8 mouse cellular contexts compared by ENCODE assay signal in the genomic region with DNA sequence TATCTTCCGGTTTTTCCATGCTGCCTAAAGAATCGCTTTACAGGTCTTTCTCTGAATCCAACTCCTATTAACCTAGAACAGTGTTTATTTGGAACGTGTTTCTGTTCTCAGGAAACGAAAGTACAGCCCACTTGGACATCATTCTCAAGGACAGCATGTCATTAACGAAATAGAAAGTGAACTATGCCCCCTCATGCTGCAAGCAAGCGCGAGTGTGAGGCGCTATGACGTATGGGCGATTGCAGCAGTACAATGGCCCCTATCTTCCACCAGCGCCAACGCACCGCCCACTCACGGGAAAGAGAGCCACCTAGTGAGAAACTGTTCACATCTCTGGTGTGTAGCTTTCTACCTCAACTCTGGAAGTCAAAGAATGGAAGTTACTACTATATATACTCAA. TPM values are rescaled to one million over a fixed set of nuclear protein-coding genes. Genes with fewer than 3 reads are reported as not detected.
DNase-seq lines count a peak whose midpoint lies in the region; ATAC-seq lines count a peak whose summit lies in the region.

No protein-coding gene starts in this region.

- no peaks in the 10 kb centered on the region for H3K9me3 ChIP-seq in forebrain, embryonic 10.5 days
- no peaks in the 10 kb centered on the region for H3K9me3 ChIP-seq in heart, embryonic 15.5 days (replicated peaks)
- no peaks in the 10 kb centered on the region for H3K9me3 ChIP-seq in liver, embryonic 12.5 days (replicated peaks)

- H3K27ac ChIP-seq in forebrain, embryonic 10.5 days, result peak overlapping the region; percentile 99
- peak overlapping the region; percentile 57 for H3K27ac ChIP-seq in heart, embryonic 15.5 days
- peak overlapping the region; percentile 68 for H3K27ac ChIP-seq in liver, embryonic 12.5 days

- peak overlapping the region; percentile 44 for H3K9ac ChIP-seq in heart, embryonic 15.5 days
- H3K9ac ChIP-seq in liver, embryonic 12.5 days, result peak overlapping the region; percentile 62

- peaks cover 31% of the 10 kb centered on the region for H3K4me1 ChIP-seq in forebrain, embryonic 10.5 days
- H3K4me1 ChIP-seq in heart, embryonic 15.5 days (replicated peaks), result peaks cover 25% of the 10 kb centered on the region
- peaks cover 23% of the 10 kb centered on the region for H3K4me1 ChIP-seq in liver, embryonic 12.5 days

- no peaks in the 10 kb centered on the region for H3K27me3 ChIP-seq in forebrain, embryonic 10.5 days (ENCODE audit: poor library complexity, severe bottlenecking)
- H3K27me3 ChIP-seq in heart, embryonic 15.5 days, result no peaks in the 10 kb centered on the region
- no peaks in the 10 kb centered on the region; the same call in 1 of the 2 replicates for H3K27me3 ChIP-seq in liver, embryonic 12.5 days (replicated peaks)
- H3K27me3 ChIP-seq in splenic B cell, adult 2 months (ENCODE audit: control insufficient read depth, insufficient read depth, low read length, poor library complexity, severe bottlenecking), result no peaks in the 10 kb centered on the region

- under 1% methylated on average over 14 of the region's 14 CpGs for WGBS in forebrain, embryonic 10.5 days
- WGBS in heart, embryonic 15.5 days, result under 1% methylated on average over 14 of the region's 14 CpGs
- WGBS in liver, embryonic 12.5 days (ENCODE audit: insufficient replicate concordance), result under 1% methylated on average over 14 of the region's 14 CpGs

- H3K4me2 ChIP-seq in heart, embryonic 15.5 days, result peak overlapping the region; percentile 100
- peak overlapping the region; percentile 93 for H3K4me2 ChIP-seq in liver, embryonic 12.5 days

- peak; percentile 83 to 86 for DNase-seq in CD8-positive naive resting alpha-beta T cell, adult 2 months (ENCODE audit: low read depth in 2 of 2, low spot score in 2 of 2)
- DNase-seq in c-Kit-positive CD71-negative TER-119-negative erythroid progenitor cells, embryonic 14.5 days (ENCODE audit: low read depth), result peak; percentile 79
- DNase-seq in forebrain, embryonic 10.5 days (ENCODE audit: extremely low spot score, low spot score), result peak; percentile 75
- DNase-seq in kidney, postnatal 14 days, result peak; percentile 91
- DNase-seq in naive thymus-derived CD4-positive, alpha-beta T cell, adult 2 months (ENCODE audit: low read depth), result peak; percentile 92
- DNase-seq in splenic B cell, adult 2 months (ENCODE audit: low read depth, low spot score), result peak; percentile 95

- ATAC-seq in heart, embryonic 15.5 days (replicated peaks; ENCODE audit: insufficient number of reproducible peaks, insufficient read depth, low FRiP score, low read depth), result no peak; the same call in 1 of the 2 replicates
- peak; percentile 57 for ATAC-seq in liver, embryonic 12.5 days

- H3K4me3 ChIP-seq in forebrain, embryonic 10.5 days, result peak overlapping the region; percentile 75
- H3K4me3 ChIP-seq in heart, embryonic 15.5 days, result peak overlapping the region; percentile 57
- peak overlapping the region; percentile 96 for H3K4me3 ChIP-seq in liver, embryonic 12.5 days

- peaks cover 5% of the 10 kb centered on the region; the same call in 1 of the 2 replicates for H3K36me3 ChIP-seq in forebrain, embryonic 10.5 days (replicated peaks)
- H3K36me3 ChIP-seq in heart, embryonic 15.5 days, result no peaks in the 10 kb centered on the region
- peaks cover 2% of the 10 kb centered on the region; the same call in 1 of the 2 replicates for H3K36me3 ChIP-seq in liver, embryonic 12.5 days
- H3K36me3 ChIP-seq in splenic B cell, adult 2 months (ENCODE audit: control insufficient read depth, insufficient read depth, low read length, poor library complexity, severe bottlenecking), result no peaks in the 10 kb centered on the region

RNA-seq across cellular contexts. Expression of gene Smg7, which starts 2.0 kb away (rescaled TPM):
- polyA plus RNA-seq in forebrain, embryonic 10.5 days (2016; fragmentation: Nextera tagmentation; extraction: Ambion mirVana), result 38.0 and 40.3 TPM in 2 replicates
- 21.9 and 24.1 TPM in 2 replicates for polyA plus RNA-seq in heart, embryonic 15.5 days (2015; fragmentation: Nextera tagmentation; extraction: Ambion mirVana)
- polyA plus RNA-seq in liver, embryonic 12.5 days (2016; fragmentation: Nextera tagmentation; extraction: Ambion mirVana), result 16.7 and 17.4 TPM in 2 replicates

RNA-seq across cellular contexts. Expression of gene Nmnat2, which starts 50.3 kb away (rescaled TPM):
- 8.0 and 8.7 TPM in 2 replicates for polyA plus RNA-seq in forebrain, embryonic 10.5 days (2016; fragmentation: Nextera tagmentation; extraction: Ambion mirVana)
- 0.89 and 1.3 TPM in 2 replicates for polyA plus RNA-seq in heart, embryonic 15.5 days (2015; fragmentation: Nextera tagmentation; extraction: Ambion mirVana)
- 0.05 TPM in 1 of 2 replicates, not detected in the other for polyA plus RNA-seq in liver, embryonic 12.5 days (2016; fragmentation: Nextera tagmentation; extraction: Ambion mirVana)
